Mouse (Mus musculus): ENCODE data around the gene Pmm1. TPM values are rescaled to one million over a fixed set of nuclear protein-coding genes. Genes with fewer than 3 reads are reported as not detected.

The Pmm1 gene
- polyA plus RNA-seq, 1 experiment from 2014 or later = 39.3 TPM

- Histone ChIP-seq H3K4me3 (no peak overlapping the region), H3K9me3 (peaks cover 15% of the 10 kb centered on the region), H3K27me3 (ENCODE audit: poor library complexity, severe bottlenecking) (no peaks in the 10 kb centered on the region), H3K4me1 (peaks cover 20% of the 10 kb centered on the region), H3K27ac (0 out of 2 replicates have a peak overlapping the region, but pooled peaks have one; percentile 15), H3K36me3 (replicated peaks) (no peaks in the 10 kb centered on the region)
- WGBS = 78% methylated on average over 7 of the region's 7 CpGs
- no peak for DNase-seq (ENCODE audit: extremely low spot score, low spot score)
Observed at GRCm38 (mm10) chr15:81969173-81969572, 8.4 kb upstream of the Pmm1 start.

- no peaks in the 10 kb centered on the region for H3K27me3 ChIP-seq (ENCODE audit: poor library complexity, severe bottlenecking)
- peaks cover 15% of the 10 kb centered on the region for H3K9me3 ChIP-seq
- no peak for DNase-seq (ENCODE audit: extremely low spot score, low spot score)
- no peak overlapping the region for H3K4me3 ChIP-seq
- peaks cover 20% of the 10 kb centered on the region for H3K4me1 ChIP-seq
- 81% methylated on average over 2 of the region's 2 CpGs for WGBS
- 0 out of 2 replicates have a peak overlapping the region, but pooled peaks have one; percentile 25 for H3K27ac ChIP-seq
- no peaks in the 10 kb centered on the region for H3K36me3 ChIP-seq (replicated peaks)
Observed at GRCm38 (mm10) chr15:81968447-81968846, 7.7 kb upstream of the Pmm1 start.

GRCm38 (mm10) chr15:81967821-81968220, 7.1 kb upstream of the Pmm1 start:
- no peak for DNase-seq (ENCODE audit: extremely low spot score, low spot score)
- Histone ChIP-seq H3K27ac (peak overlapping the region; percentile 25; the same call in 1 of the 2 replicates), H3K27me3 (ENCODE audit: poor library complexity, severe bottlenecking) (no peaks in the 10 kb centered on the region), H3K36me3 (replicated peaks) (no peaks in the 10 kb centered on the region), H3K9me3 (peaks cover 11% of the 10 kb centered on the region), H3K4me3 (no peak overlapping the region), H3K4me1 (peaks cover 20% of the 10 kb centered on the region)
- WGBS = 92% methylated on average over 5 of the region's 5 CpGs

GRCm38 (mm10) chr15:81966062-81966829, 5.5 kb upstream of the Pmm1 start:
- Histone ChIP-seq H3K9me3 (no peaks in the 10 kb centered on the region), H3K27me3 (ENCODE audit: poor library complexity, severe bottlenecking) (no peaks in the 10 kb centered on the region), H3K27ac (no peak overlapping the region), H3K36me3 (replicated peaks) (no peaks in the 10 kb centered on the region), H3K4me1 (peaks cover 24% of the 10 kb centered on the region), H3K4me3 (no peak overlapping the region)
- WGBS = 88% methylated on average over 14 of the region's 14 CpGs
- DNase-seq (ENCODE audit: extremely low spot score, low spot score) = no peak

GRCm38 (mm10) chr15:81964980-81965545, 4.3 kb upstream of the Pmm1 start:
- H3K4me3 ChIP-seq = no peak overlapping the region
- 61% methylated on average over 4 of the region's 4 CpGs for WGBS
- H3K27me3 ChIP-seq (ENCODE audit: poor library complexity, severe bottlenecking) = no peaks in the 10 kb centered on the region
- H3K36me3 ChIP-seq (replicated peaks) = no peaks in the 10 kb centered on the region
- peaks cover 35% of the 10 kb centered on the region for H3K4me1 ChIP-seq
- DNase-seq (ENCODE audit: extremely low spot score, low spot score) = no peak
- no peak overlapping the region for H3K27ac ChIP-seq
- H3K9me3 ChIP-seq = no peaks in the 10 kb centered on the region

- no peak for DNase-seq (ENCODE audit: extremely low spot score, low spot score)
- no peaks in the 10 kb centered on the region for H3K27me3 ChIP-seq (ENCODE audit: poor library complexity, severe bottlenecking)
- H3K4me1 ChIP-seq = peaks cover 35% of the 10 kb centered on the region
- WGBS = 74% methylated on average over 1 of the region's 1 CpGs
- no peak overlapping the region for H3K4me3 ChIP-seq
- H3K27ac ChIP-seq = no peak overlapping the region
- no peaks in the 10 kb centered on the region for H3K9me3 ChIP-seq
- H3K36me3 ChIP-seq (replicated peaks) = no peaks in the 10 kb centered on the region
Observed at GRCm38 (mm10) chr15:81964262-81964661, 3.5 kb upstream of the Pmm1 start.

- H3K27ac ChIP-seq = peak overlapping the region; percentile 88
- 4% methylated on average over 8 of the region's 8 CpGs for WGBS
Observed at GRCm38 (mm10) chr15:81961078-81961451, 335 bp upstream of the Pmm1 start.

GRCm38 (mm10) chr15:81958906-81959305, 1.8 kb downstream of the Pmm1 start:
- Histone ChIP-seq H3K27ac (no peak overlapping the region), H3K36me3 (replicated peaks) (peaks cover 31% of the 10 kb centered on the region), H3K4me3 (no peak overlapping the region), H3K27me3 (ENCODE audit: poor library complexity, severe bottlenecking) (no peaks in the 10 kb centered on the region), H3K9me3 (no peaks in the 10 kb centered on the region), H3K4me1 (peaks cover 25% of the 10 kb centered on the region)
- WGBS = 93% methylated on average over 3 of the region's 3 CpGs
- no peak for DNase-seq (ENCODE audit: extremely low spot score, low spot score)

More at GRCm38 (mm10) chr15:81961078-81961451, 335 bp upstream of the Pmm1 start:
- no peak for DNase-seq (ENCODE audit: extremely low spot score, low spot score)
- Histone ChIP-seq H3K36me3 (replicated peaks) (peaks cover 10% of the 10 kb centered on the region), H3K4me3 (peak overlapping the region; percentile 79), H3K27me3 (ENCODE audit: poor library complexity, severe bottlenecking) (no peaks in the 10 kb centered on the region), H3K9me3 (no peaks in the 10 kb centered on the region), H3K4me1 (peaks cover 30% of the 10 kb centered on the region)

- Histone ChIP-seq H3K36me3 (replicated peaks) (peaks cover 36% of the 10 kb centered on the region), H3K4me1 (peaks cover 25% of the 10 kb centered on the region), H3K27me3 (ENCODE audit: poor library complexity, severe bottlenecking) (no peaks in the 10 kb centered on the region), H3K9me3 (no peaks in the 10 kb centered on the region), H3K27ac (no peak overlapping the region), H3K4me3 (no peak overlapping the region)
- DNase-seq (ENCODE audit: extremely low spot score, low spot score) = no peak
- 90% methylated on average over 11 of the region's 11 CpGs for WGBS
Observed at GRCm38 (mm10) chr15:81957598-81957997, 3.1 kb downstream of the Pmm1 start.

GRCm38 (mm10) chr15:81956457-81956856, 4.3 kb downstream of the Pmm1 start:
- Histone ChIP-seq H3K27me3 (ENCODE audit: poor library complexity, severe bottlenecking) (no peaks in the 10 kb centered on the region), H3K36me3 (replicated peaks) (peaks cover 44% of the 10 kb centered on the region), H3K9me3 (no peaks in the 10 kb centered on the region), H3K27ac (no peak overlapping the region), H3K4me1 (peaks cover 24% of the 10 kb centered on the region), H3K4me3 (no peak overlapping the region)
- WGBS = 52% methylated on average over 8 of the region's 8 CpGs
- DNase-seq (ENCODE audit: extremely low spot score, low spot score) = peak; percentile 57

GRCm38 (mm10) chr15:81955414-81955813, 5.3 kb downstream of the Pmm1 start:
- WGBS = 93% methylated on average over 15 of the region's 15 CpGs
- H3K27ac ChIP-seq = no peak overlapping the region
- H3K36me3 ChIP-seq (replicated peaks) = peaks cover 48% of the 10 kb centered on the region
- H3K9me3 ChIP-seq = no peaks in the 10 kb centered on the region
- H3K4me1 ChIP-seq = peaks cover 13% of the 10 kb centered on the region
- no peak for DNase-seq (ENCODE audit: extremely low spot score, low spot score)
- H3K27me3 ChIP-seq (ENCODE audit: poor library complexity, severe bottlenecking) = no peaks in the 10 kb centered on the region
- no peak overlapping the region for H3K4me3 ChIP-seq

GRCm38 (mm10) chr15:81954716-81955115, 6.0 kb downstream of the Pmm1 start:
- no peaks in the 10 kb centered on the region for H3K9me3 ChIP-seq
- DNase-seq (ENCODE audit: extremely low spot score, low spot score) = no peak
- H3K4me3 ChIP-seq = no peak overlapping the region
- no peak overlapping the region for H3K27ac ChIP-seq
- peaks cover 48% of the 10 kb centered on the region for H3K36me3 ChIP-seq (replicated peaks)
- H3K27me3 ChIP-seq (ENCODE audit: poor library complexity, severe bottlenecking) = no peaks in the 10 kb centered on the region
- 95% methylated on average over 6 of the region's 6 CpGs for WGBS
- H3K4me1 ChIP-seq = peaks cover 7% of the 10 kb centered on the region

GRCm38 (mm10) chr15:81954151-81954583, 6.6 kb downstream of the Pmm1 start:
- no peak overlapping the region for H3K27ac ChIP-seq
- H3K9me3 ChIP-seq = no peaks in the 10 kb centered on the region

More at GRCm38 (mm10) chr15:81954151-81954583, 6.6 kb downstream of the Pmm1 start:
- no peak overlapping the region for H3K4me3 ChIP-seq
- peaks cover 48% of the 10 kb centered on the region for H3K36me3 ChIP-seq (replicated peaks)
- 96% methylated on average over 9 of the region's 9 CpGs for WGBS
- H3K27me3 ChIP-seq (ENCODE audit: poor library complexity, severe bottlenecking) = no peaks in the 10 kb centered on the region
- no peak for DNase-seq (ENCODE audit: extremely low spot score, low spot score)
- 0 out of 2 replicates have a peak, but pooled peaks cover 3% of the 10 kb centered on the region for H3K4me1 ChIP-seq
